Mouse (Mus musculus): ENCODE measurements around the gene Ints13. TPM values are rescaled to one million over a fixed set of nuclear protein-coding genes. Genes with fewer than 3 reads are reported as not detected.

Gene Ints13
- polyA plus RNA-seq, 1 experiment from 2014 or later = 59.7 TPM

- H3K36me3 ChIP-seq = no peaks in the 10 kb centered on the region
- H3K9ac ChIP-seq = no peak overlapping the region
- no peaks in the 10 kb centered on the region for H3K27me3 ChIP-seq (replicated peaks)
- ATAC-seq = no peak
- H3K27ac ChIP-seq = no peak overlapping the region
- H3K4me1 ChIP-seq (replicated peaks) = no peaks in the 10 kb centered on the region
- 86% methylated on average over 8 of the region's 8 CpGs for WGBS
- H3K4me2 ChIP-seq (replicated peaks) = no peak overlapping the region
- H3K9me3 ChIP-seq = no peaks in the 10 kb centered on the region
- H3K4me3 ChIP-seq (replicated peaks) = no peak overlapping the region
Observed at GRCm38 (mm10) chr6:146511511-146511910, 66.1 kb downstream of the Ints13 start.

GRCm38 (mm10) chr6:146509891-146510290 is 67.7 kb downstream of the Ints13 start:
- H3K27ac ChIP-seq = no peak overlapping the region
- no peak overlapping the region for H3K9ac ChIP-seq
- H3K4me3 ChIP-seq (replicated peaks) = no peak overlapping the region
- no peak overlapping the region for H3K4me2 ChIP-seq (replicated peaks)
- 0 out of 2 replicates have a peak, but pooled peaks have one; percentile 12 for ATAC-seq
- no peaks in the 10 kb centered on the region for H3K4me1 ChIP-seq (replicated peaks)
- no peaks in the 10 kb centered on the region for H3K27me3 ChIP-seq (replicated peaks)
- no peaks in the 10 kb centered on the region for H3K36me3 ChIP-seq
- no peaks in the 10 kb centered on the region for H3K9me3 ChIP-seq
- 78% methylated on average over 2 of the region's 2 CpGs for WGBS

GRCm38 (mm10) chr6:146504459-146504858 is 73.2 kb downstream of the Ints13 start:
- Histone ChIP-seq H3K4me1 (replicated peaks) (0 out of 2 replicates have a peak, but pooled peaks cover 3% of the 10 kb centered on the region), H3K27me3 (replicated peaks) (no peaks in the 10 kb centered on the region), H3K4me3 (replicated peaks) (no peak overlapping the region), H3K9ac (no peak overlapping the region), H3K4me2 (replicated peaks) (no peak overlapping the region), H3K27ac (no peak overlapping the region), H3K36me3 (no peaks in the 10 kb centered on the region), H3K9me3 (no peaks in the 10 kb centered on the region)
- WGBS = 81% methylated on average over 2 of the region's 2 CpGs
- ATAC-seq = no peak

GRCm38 (mm10) chr6:146502856-146503255 is 74.8 kb downstream of the Ints13 start:
- peak overlapping the region; percentile 99 for H3K4me2 ChIP-seq (replicated peaks)
- 34% methylated on average over 3 of the region's 3 CpGs for WGBS
- H3K36me3 ChIP-seq = no peaks in the 10 kb centered on the region
- 0 out of 2 replicates have a peak, but pooled peaks cover 3% of the 10 kb centered on the region for H3K4me1 ChIP-seq (replicated peaks)
- no peak overlapping the region for H3K27ac ChIP-seq
- peak overlapping the region; percentile 75; the same call in 1 of the 2 replicates for H3K9ac ChIP-seq
- no peaks in the 10 kb centered on the region for H3K27me3 ChIP-seq (replicated peaks)
- no peaks in the 10 kb centered on the region for H3K9me3 ChIP-seq
- H3K4me3 ChIP-seq (replicated peaks) = peak overlapping the region; percentile 80
- ATAC-seq = no peak

GRCm38 (mm10) chr6:146501866-146502804 is 75.5 kb downstream of the Ints13 start, which contains the start of gene Itpr2:
Gene Itpr2 (minus strand): TSS chr6:146502223.
- no peaks in the 10 kb centered on the region for H3K36me3 ChIP-seq
- peak; percentile 98 for ATAC-seq
- H3K27ac ChIP-seq = peak within 1 kb of the TSS; percentile 60
- 0 out of 2 replicates have a peak, but pooled peaks cover 3% of the 10 kb centered on the region for H3K4me1 ChIP-seq (replicated peaks)
- WGBS = under 1% methylated on average over 69 of the region's 70 CpGs
- H3K9me3 ChIP-seq = no peaks in the 10 kb centered on the region
- H3K27me3 ChIP-seq (replicated peaks) = no peaks in the 10 kb centered on the region
- H3K4me2 ChIP-seq (replicated peaks) = peak within 1 kb of the TSS; percentile 99
- H3K9ac ChIP-seq = peak within 1 kb of the TSS; percentile 75
- peak within 1 kb of the TSS; percentile 80 for H3K4me3 ChIP-seq (replicated peaks)

GRCm38 (mm10) chr6:146501316-146501865 is 76.2 kb downstream of the Ints13 start:
- Histone ChIP-seq H3K9me3 (no peaks in the 10 kb centered on the region), H3K9ac (peak overlapping the region; percentile 75), H3K27me3 (replicated peaks) (no peaks in the 10 kb centered on the region), H3K4me1 (replicated peaks) (0 out of 2 replicates have a peak, but pooled peaks cover 3% of the 10 kb centered on the region), H3K27ac (peak overlapping the region; percentile 60), H3K36me3 (no peaks in the 10 kb centered on the region), H3K4me2 (replicated peaks) (peak overlapping the region; percentile 99), H3K4me3 (replicated peaks) (peak overlapping the region; percentile 80)
- peak; percentile 48 for ATAC-seq
- 2% methylated on average over 30 of the region's 30 CpGs for WGBS

- Histone ChIP-seq H3K4me3 (replicated peaks) (peak overlapping the region; percentile 80; the same call in 1 of the 2 replicates), H3K27ac (no peak overlapping the region), H3K9ac (no peak overlapping the region; the same call in 1 of the 2 replicates), H3K27me3 (replicated peaks) (no peaks in the 10 kb centered on the region), H3K4me2 (replicated peaks) (peak overlapping the region; percentile 99), H3K4me1 (replicated peaks) (0 out of 2 replicates have a peak, but pooled peaks cover 3% of the 10 kb centered on the region), H3K36me3 (no peaks in the 10 kb centered on the region), H3K9me3 (no peaks in the 10 kb centered on the region)
- WGBS = 75% methylated on average over 5 of the region's 5 CpGs
- ATAC-seq = no peak
Observed at GRCm38 (mm10) chr6:146500771-146501170, 76.9 kb downstream of the Ints13 start.

GRCm38 (mm10) chr6:146500206-146500605 is 77.4 kb downstream of the Ints13 start:
- H3K27ac ChIP-seq = no peak overlapping the region
- 77% methylated on average over 6 of the region's 6 CpGs for WGBS
- H3K36me3 ChIP-seq = no peaks in the 10 kb centered on the region

More at GRCm38 (mm10) chr6:146500206-146500605, 77.4 kb downstream of the Ints13 start:
- Histone ChIP-seq H3K4me1 (replicated peaks) (0 out of 2 replicates have a peak, but pooled peaks cover 3% of the 10 kb centered on the region), H3K9ac (no peak overlapping the region), H3K4me2 (replicated peaks) (peak overlapping the region; percentile 99; the same call in 1 of the 2 replicates), H3K4me3 (replicated peaks) (no peak overlapping the region), H3K9me3 (no peaks in the 10 kb centered on the region), H3K27me3 (replicated peaks) (no peaks in the 10 kb centered on the region)
- ATAC-seq = no peak

Other genes starting within 250 kb of the Ints13 start
- gene Itpr2, start 75.6 kb downstream of the Ints13 start, polyA plus RNA-seq (2015; fragmentation: Nextera tagmentation; extraction: Ambion mirVana) = 8.8 and 10.0 TPM in 2 replicates
- gene Fgfr1op2, start 632 bp downstream of the Ints13 start, polyA plus RNA-seq (2015; fragmentation: Nextera tagmentation; extraction: Ambion mirVana) = 89.5 and 91.2 TPM in 2 replicates
- gene Med21, start 64.7 kb upstream of the Ints13 start, polyA plus RNA-seq (2015; fragmentation: Nextera tagmentation; extraction: Ambion mirVana) = 124 and 128 TPM in 2 replicates
- 28.2 and 32.5 TPM in 2 replicates for gene Tm7sf3, start 65.0 kb upstream of the Ints13 start, polyA plus RNA-seq (2015; fragmentation: Nextera tagmentation; extraction: Ambion mirVana)
- gene Stk38l, start 147.2 kb upstream of the Ints13 start, polyA plus RNA-seq (2015; fragmentation: Nextera tagmentation; extraction: Ambion mirVana) = 18.0 and 18.8 TPM in 2 replicates
- gene Arntl2, start 218.2 kb upstream of the Ints13 start, polyA plus RNA-seq (2015; fragmentation: Nextera tagmentation; extraction: Ambion mirVana) = 2.8 and 3.8 TPM in 2 replicates